ENCODE assay signal across 11 mouse cellular contexts in genomic region chr1:77545035-77545434, GRCm38 (mm10).
"Had no signal": no experiment of that assay in that cellular context is flagged by ENCODE, and none has a peak within 500 bp of the region (broad histone marks: within the 10 kb centered on the region; RNA-seq: fewer than 3 reads in every experiment).

No protein-coding gene starts in this region.

- H3K9me3 ChIP-seq: limb, embryonic 10.5 days; liver, embryonic 15.5 days; neural tube, embryonic 12.5 days had no signal

- H3K4me2 ChIP-seq: liver, embryonic 11.5 days; liver, embryonic 15.5 days had no signal

- H3K4me1 ChIP-seq: limb, embryonic 10.5 days; liver, embryonic 15.5 days had no signal

- H3K9ac ChIP-seq: liver, embryonic 15.5 days; neural tube, embryonic 12.5 days had no signal

- H3K27ac ChIP-seq: limb, embryonic 10.5 days; liver, embryonic 15.5 days; neural tube, embryonic 12.5 days; stomach, postnatal 0 days had no signal

- ATAC-seq: lung, postnatal 0 days had no signal

- H3K27me3 ChIP-seq: liver, embryonic 15.5 days; neural tube, embryonic 12.5 days had no signal

- DNase-seq: kidney, adult 8-10 months; kidney, postnatal 25 days; lung, adult 2 months; lung, postnatal 36 days; thymus, postnatal 4 days had no signal

- H3K4me3 ChIP-seq: limb, embryonic 10.5 days; liver, embryonic 15.5 days; neural tube, embryonic 12.5 days had no signal

- H3K36me3 ChIP-seq: limb, embryonic 10.5 days; liver, embryonic 15.5 days; neural tube, embryonic 12.5 days had no signal
